In the genomic region with DNA sequence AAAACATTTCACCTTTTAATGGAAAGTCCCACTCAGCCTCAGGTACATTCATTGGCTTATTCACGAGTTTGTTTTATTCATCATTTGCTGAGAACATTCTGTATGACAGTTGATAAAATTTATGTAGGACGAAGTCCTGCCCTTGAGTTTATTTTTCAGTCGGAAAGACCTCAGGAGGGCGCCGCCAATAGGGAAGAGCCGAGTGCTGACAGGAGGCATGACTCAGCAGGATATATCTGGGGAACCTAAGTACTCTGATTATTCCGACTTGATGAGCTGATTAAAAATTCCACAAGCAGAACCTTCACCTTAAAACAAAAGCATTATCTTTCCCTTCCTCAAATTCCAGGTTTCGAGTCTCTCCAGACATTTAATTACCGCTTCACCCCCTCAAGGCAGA, we compare ENCODE assay signal across 15 mouse cellular contexts. TPM values are rescaled to one million over a fixed set of nuclear protein-coding genes. Genes with fewer than 3 reads are reported as not detected.
DNase-seq lines count a peak whose midpoint lies in the region; ATAC-seq and TF ChIP-seq lines count a peak whose summit lies in the region.
"Had no signal": no experiment of that assay in that cellular context is flagged by ENCODE, and none has a peak within 500 bp of the region (broad histone marks: within the 10 kb centered on the region; RNA-seq: fewer than 3 reads in every experiment).

No protein-coding gene starts in this region.

- H3K4me2 ChIP-seq in neural tube, embryonic 15.5 days = no peak overlapping the region
- H3K4me2 ChIP-seq: embryonic facial prominence, embryonic 13.5 days had no signal

- H3K4me3 ChIP-seq in layer of hippocampus, adult 2 months = no peak overlapping the region
- H3K4me3 ChIP-seq in ES-E14 (ENCODE audit: insufficient read depth in 1 of 2, low read depth in 1 of 2, low read length in 2 of 2, poor library complexity in 1 of 2, severe bottlenecking in 1 of 2) = no peak overlapping the region
- H3K4me3 ChIP-seq in cortical plate, adult 2 months (ENCODE audit: insufficient read depth, low read length) = no peak overlapping the region
- no peak overlapping the region for H3K4me3 ChIP-seq in neural tube, embryonic 15.5 days (replicated peaks)
- H3K4me3 ChIP-seq: embryonic facial prominence, embryonic 13.5 days; forebrain, embryonic 10.5 days; heart, adult 2 months had no signal

- H3K9me3 ChIP-seq in ES-E14 (ENCODE audit: control insufficient read depth, insufficient read depth, low read depth, low read length) = no peaks in the 10 kb centered on the region
- H3K9me3 ChIP-seq in neural tube, embryonic 15.5 days (replicated peaks) = no peaks in the 10 kb centered on the region
- H3K9me3 ChIP-seq: embryonic facial prominence, embryonic 13.5 days; forebrain, embryonic 10.5 days had no signal

- H3K27ac ChIP-seq in layer of hippocampus, adult 2 months = no peak overlapping the region
- no peak overlapping the region for H3K27ac ChIP-seq in ES-E14 (ENCODE audit: insufficient read depth, low read depth, low read length, poor library complexity, severe bottlenecking)
- H3K27ac ChIP-seq in cortical plate, adult 2 months (ENCODE audit: insufficient read depth, low read length) = 0 out of 2 replicates have a peak overlapping the region, but pooled peaks have one; percentile 17
- no peak overlapping the region for H3K27ac ChIP-seq in neural tube, embryonic 15.5 days (replicated peaks)
- H3K27ac ChIP-seq: embryonic facial prominence, embryonic 13.5 days; forebrain, embryonic 10.5 days; heart, adult 2 months; liver, embryonic 14.5 days had no signal

- no peak for DNase-seq in layer of hippocampus, adult 2 months (ENCODE audit: low spot score in 2 of 2)
- no peak for DNase-seq in layer of hippocampus, postnatal 14 days (ENCODE audit: low spot score in 2 of 2)
- DNase-seq in ES-E14 (ENCODE audit: low read depth, low spot score) = no peak
- DNase-seq in R1 (ENCODE audit: low read depth, low spot score) = peak; percentile 25
- no peak for DNase-seq in testis, postnatal 10 days (ENCODE audit: low spot score)
- no peak for DNase-seq in kidney, postnatal 25 days
- DNase-seq: cerebellum, adult 9-11 months; heart, adult 2 months; thymus, postnatal 14 days had no signal

- no peak for TF ChIP-seq POLR2A in cortical plate, adult 2 months (IDR thresholded peaks at IDR 0.05; ENCODE audit: extremely low read depth, insufficient read depth, low read length)

- no peak for ATAC-seq in neural tube, embryonic 15.5 days (ENCODE audit: low FRiP score)
- ATAC-seq: hindbrain, embryonic 16.5 days had no signal

- H3K36me3 ChIP-seq in ES-E14 (ENCODE audit: control insufficient read depth, insufficient read depth, low read length, poor library complexity, severe bottlenecking) = no peaks in the 10 kb centered on the region
- no peaks in the 10 kb centered on the region for H3K36me3 ChIP-seq in neural tube, embryonic 15.5 days
- H3K36me3 ChIP-seq: embryonic facial prominence, embryonic 13.5 days; forebrain, embryonic 10.5 days had no signal

- no peaks in the 10 kb centered on the region for H3K27me3 ChIP-seq in neural tube, embryonic 15.5 days (replicated peaks)
- H3K27me3 ChIP-seq: embryonic facial prominence, embryonic 13.5 days had no signal

- no peak overlapping the region for H3K9ac ChIP-seq in ES-E14 (ENCODE audit: insufficient read depth, low read depth, low read length, poor library complexity, severe bottlenecking)
- no peak overlapping the region for H3K9ac ChIP-seq in neural tube, embryonic 15.5 days (replicated peaks)
- H3K9ac ChIP-seq: embryonic facial prominence, embryonic 13.5 days; liver, embryonic 14.5 days had no signal

- TF ChIP-seq CTCF in layer of hippocampus, adult 2 months (conservative IDR thresholded peaks at IDR 0.05) = 0 out of 2 replicates have a peak, but pooled peaks have one; percentile 11
- TF ChIP-seq CTCF in cortical plate, adult 2 months (IDR thresholded peaks at IDR 0.05; ENCODE audit: extremely low read depth, insufficient read depth, low read length) = no peak

- WGBS in neural tube, embryonic 15.5 days = 39% methylated on average over 9 of the region's 9 CpGs

- in situ Hi-C loops in ES-E14 (cut with MboI; ENCODE audit: low sequenced_read_pairs in 2 of 2, unreplicated experiment in 2 of 2) = no loop called here

- no peaks in the 10 kb centered on the region for H3K4me1 ChIP-seq in ES-E14 (ENCODE audit: control insufficient read depth in 2 of 2, insufficient read depth in 2 of 2, low read length in 2 of 2, poor library complexity in 1 of 2)
- peaks cover 12% of the 10 kb centered on the region; the same call in 1 of the 2 replicates for H3K4me1 ChIP-seq in cortical plate, adult 2 months (ENCODE audit: control insufficient read depth, insufficient read depth, low read length)
- H3K4me1 ChIP-seq in neural tube, embryonic 15.5 days = no peaks in the 10 kb centered on the region

TF ChIP-seq in ES-E14, 5 proteins besides CTCF, POLR2A, EP300 and RAD21:
- peak; percentile 57; the same call in 1 of the 2 replicates for TF ChIP-seq MAFK (IDR thresholded peaks at IDR 0.05; ENCODE audit: insufficient read depth, low read depth, low read length)
- no peak for TF ChIP-seq CHD2 (IDR thresholded peaks at IDR 0.05; ENCODE audit: low read depth, low read length)
TF ChIP-seq in ES-E14: peak in this region for 1.

RNA-seq across cellular contexts. Expression of a gene that starts 21.7 kb away (rescaled TPM):
- 1 to 10 TPM; 4.3 to 5.1 TPM for total RNA-seq in layer of hippocampus, adult 2 months (2021)
- 1 to 10 TPM; 3.9 to 4.2 TPM for total RNA-seq in layer of hippocampus, postnatal 14 days (2021)
- total RNA-seq in ES-E14 (2012; rRNA removed) = 4.5 and 6.9 TPM in 2 replicates
- polyA plus RNA-seq in cortical plate, adult 2 months (2012; rRNA removed) = 11.7 and 13.8 TPM in 2 replicates
- 6.5 and 8.6 TPM in 2 replicates for polyA plus RNA-seq in neural tube, embryonic 15.5 days (2015; fragmentation: Nextera tagmentation; extraction: Ambion mirVana)

RNA-seq across cellular contexts. Expression of a gene that starts 26.4 kb away (rescaled TPM):
- under 1 TPM; 0.20 to 0.39 TPM for total RNA-seq in layer of hippocampus, adult 2 months (2021)
- under 1 TPM; 0.33 to 0.51 TPM for total RNA-seq in layer of hippocampus, postnatal 14 days (2021)
- total RNA-seq in ES-E14 (2012; rRNA removed) = 0.05 and 0.13 TPM in 2 replicates
- 1.1 TPM in 2 replicates for polyA plus RNA-seq in cortical plate, adult 2 months (2012; rRNA removed)
- 0.45 and 1.5 TPM in 2 replicates for polyA plus RNA-seq in neural tube, embryonic 15.5 days (2015; fragmentation: Nextera tagmentation; extraction: Ambion mirVana)
